Mouse (Mus musculus) hindbrain, embryonic 15.5 days (tissue): ENCODE data around the gene Fahd1. TPM values are rescaled to one million over a fixed set of nuclear protein-coding genes. Genes with fewer than 3 reads are reported as not detected.

Experiments used
- ATAC-seq: fragments of 200-750 bp; cut with Nextera tagmentation; 2 replicates; pipeline ENCODE4 v1.8.0; 2017; ENCODE audit warnings: low read depth, moderate number of reproducible peaks, moderate TSS enrichment; ENCODE audit not compliant: low FRiP score
- H3K27ac ChIP-seq: fragments of 300-500 bp; sonication (generic); replicated peaks from 2 replicates; pipeline ENCODE4 v1.5.1; 2015; ENCODE audit warnings: mild to moderate bottlenecking, inconsistent platforms
- H3K27me3 ChIP-seq: fragments of 300-500 bp; sonication (generic); 2 replicates; pipeline ENCODE4 v1.6.1; 2015; ENCODE audit warnings: control low read depth, inconsistent platforms
- H3K36me3 ChIP-seq: fragments of 300-500 bp; sonication (generic); 2 replicates; pipeline ENCODE4 v1.6.1; 2015; ENCODE audit warnings: control low read depth, inconsistent platforms
- H3K4me1 ChIP-seq: fragments of 300-500 bp; sonication (generic); replicated peaks from 2 replicates; pipeline ENCODE4 v1.6.1; 2015; ENCODE audit warnings: control low read depth, inconsistent platforms
- H3K4me2 ChIP-seq: fragments of 300-500 bp; sonication (generic); 2 replicates; pipeline ENCODE4 v1.6.1; 2015; ENCODE audit warnings: moderate library complexity, mild to moderate bottlenecking, inconsistent platforms
- H3K4me3 ChIP-seq: fragments of 300-500 bp; sonication (generic); 2 replicates; pipeline ENCODE4 v1.5.1; 2015; ENCODE audit warnings: mild to moderate bottlenecking, inconsistent platforms
- H3K9ac ChIP-seq: fragments of 300-500 bp; sonication (generic); 2 replicates; pipeline ENCODE4 v1.6.1; 2015; ENCODE audit warnings: inconsistent platforms
- H3K9me3 ChIP-seq: fragments of 300-500 bp; sonication (generic); 2 replicates; pipeline ENCODE4 v1.6.1; 2016; ENCODE audit warnings: control low read depth, inconsistent platforms
- WGBS: fragments of 180-500 bp; shearing (Covaris S2); methylation state at CpG from one replicate; pipeline ENCODE4 v1.1.7; 2015; 5-methylcytosine and 5-hydroxymethylcytosine counted together
- polyA plus RNA-seq: library from polyadenylated mRNA; unstranded; fragments of >200 nt; fragmentation: Nextera tagmentation; extraction: Ambion mirVana; gene quantifications from 2 replicates; pipeline ENCODE4 v1.2.1, GENCODE M21; 2015

The Fahd1 gene
- 20.5 and 20.7 TPM in 2 replicates for polyA plus RNA-seq

DNA sequence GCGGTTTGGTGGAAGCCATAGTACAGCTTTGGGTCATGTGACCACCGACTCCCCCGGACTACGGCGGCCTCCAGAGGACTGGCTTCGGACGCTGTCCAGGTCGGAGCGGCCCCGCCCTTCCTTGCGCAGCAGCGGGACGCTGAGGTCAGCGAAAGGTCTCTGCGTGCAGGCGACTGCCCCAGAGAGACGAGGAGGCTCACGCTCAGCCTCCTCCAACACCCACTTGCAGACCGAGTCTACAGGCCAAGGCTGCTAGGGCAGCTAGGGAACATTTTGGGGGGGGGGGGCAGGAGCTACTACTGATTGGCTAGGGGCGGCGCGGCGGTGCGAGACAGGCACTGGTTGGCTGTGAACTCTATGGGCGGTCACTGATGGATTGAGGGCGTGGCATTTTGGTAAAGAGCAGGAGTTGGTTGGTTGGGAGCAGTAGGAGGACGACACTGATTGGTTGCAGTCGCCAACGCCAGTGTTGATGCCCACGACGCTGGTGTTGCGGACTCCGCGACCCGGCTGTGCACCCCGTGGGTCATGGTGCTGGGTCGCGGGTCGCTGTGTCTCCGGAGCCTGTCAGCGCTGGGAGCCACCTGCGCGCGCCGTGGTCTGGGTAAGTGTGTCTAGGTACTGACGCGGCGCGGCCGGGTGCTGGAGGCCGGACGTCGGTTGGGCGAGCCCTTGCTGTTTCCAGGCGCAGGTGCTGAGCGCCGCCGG lies at the start of gene Fahd1:
TSS of gene Fahd1 (minus strand) at position 300 of the 708 bp plus-strand sequence.
- H3K9me3 ChIP-seq: no peaks in the 10 kb centered on the region
- H3K4me1 ChIP-seq: peaks cover 25% of the 10 kb centered on the region
- H3K27ac ChIP-seq: peak within 1 kb of the TSS; percentile 98

DNA sequence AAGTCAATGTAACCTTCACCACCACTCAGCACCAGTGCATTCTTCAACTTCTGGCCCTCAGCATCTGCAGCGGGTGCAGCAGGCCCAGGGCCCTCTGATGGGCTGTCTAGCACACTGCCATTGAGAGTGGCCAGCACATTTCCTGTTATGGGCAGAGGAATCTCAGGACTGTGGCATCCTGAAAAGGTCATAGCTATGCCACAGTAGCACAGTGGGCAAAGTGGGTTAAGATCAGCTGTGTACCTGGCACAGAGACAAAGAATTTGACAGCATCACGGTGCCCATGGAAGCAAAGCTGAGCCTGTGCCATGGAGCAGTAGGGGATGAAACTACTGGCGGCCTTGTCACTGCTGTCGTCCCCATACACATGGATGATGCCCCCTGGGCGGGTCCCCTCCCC lies 49.0 kb upstream of the Fahd1 start:
- H3K4me2 ChIP-seq: no peak overlapping the region
- peaks cover 64% of the 10 kb centered on the region for H3K36me3 ChIP-seq
- H3K9me3 ChIP-seq: no peaks in the 10 kb centered on the region
- no peaks in the 10 kb centered on the region for H3K27me3 ChIP-seq
- H3K9ac ChIP-seq: no peak overlapping the region
- no peak overlapping the region for H3K27ac ChIP-seq
- peaks cover 32% of the 10 kb centered on the region for H3K4me1 ChIP-seq
- WGBS: 76% methylated on average over 5 of the region's 5 CpGs
- no peak for ATAC-seq
- no peak overlapping the region for H3K4me3 ChIP-seq

More for the DNA sequence above, at the start of gene Fahd1:
- H3K4me3 ChIP-seq: peak within 1 kb of the TSS; percentile 94
- under 1% methylated on average over 58 of the region's 58 CpGs for WGBS
- H3K27me3 ChIP-seq: peaks cover 3% of the 10 kb centered on the region; the same call in 1 of the 2 replicates
- peak; percentile 100 for ATAC-seq
- peaks cover 15% of the 10 kb centered on the region for H3K36me3 ChIP-seq
- H3K9ac ChIP-seq: peak within 1 kb of the TSS; percentile 82
- H3K4me2 ChIP-seq: peak within 1 kb of the TSS; percentile 93

DNA sequence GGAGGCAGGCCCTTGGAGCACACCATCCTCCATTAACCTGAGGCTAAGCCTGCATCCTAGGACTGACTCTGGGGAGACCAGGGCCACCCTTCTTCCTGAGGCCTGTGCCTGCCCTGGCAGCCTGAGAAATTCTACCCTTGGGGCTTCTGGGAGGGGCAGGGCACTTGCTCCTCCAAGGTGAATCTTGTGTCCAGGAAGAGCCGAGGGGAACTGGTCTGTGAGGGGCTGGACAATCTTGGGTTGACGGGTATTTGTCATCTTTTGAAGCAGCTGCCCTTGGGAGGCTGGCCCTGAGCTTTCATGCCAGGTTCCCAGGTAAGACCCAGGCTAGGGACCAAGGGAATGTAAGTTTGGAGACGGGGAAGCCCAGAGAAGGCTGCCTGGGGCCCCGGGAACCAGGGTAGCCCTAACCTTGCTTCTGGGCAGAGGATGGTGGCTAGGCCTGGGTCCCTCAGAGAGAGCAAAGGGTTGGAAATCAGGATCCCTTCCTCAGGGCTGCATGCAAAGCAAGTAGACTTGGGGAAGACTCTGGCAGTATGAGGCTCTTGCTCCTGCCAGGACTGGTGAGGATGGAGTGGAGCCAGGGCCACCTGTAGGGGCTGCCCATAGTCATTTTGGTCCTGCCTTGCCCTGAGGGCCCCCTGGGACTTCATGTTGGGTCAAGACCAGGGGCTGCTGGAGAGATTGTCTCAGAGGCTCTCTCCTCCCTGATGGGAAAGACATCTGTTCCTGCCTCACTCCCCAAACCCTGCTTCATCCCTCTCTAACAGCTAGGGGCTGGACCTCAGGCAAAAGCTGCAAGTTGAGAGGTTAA lies 48.1 kb upstream of the Fahd1 start:
- no peak for ATAC-seq
- Histone ChIP-seq H3K9me3 (no peaks in the 10 kb centered on the region), H3K4me3 (peak overlapping the region; percentile 82), H3K9ac (peak overlapping the region; percentile 87; the same call in 1 of the 2 replicates), H3K36me3 (peaks cover 60% of the 10 kb centered on the region), H3K4me2 (0 out of 2 replicates have a peak overlapping the region, but pooled peaks have one; percentile 97), H3K4me1 (peaks cover 41% of the 10 kb centered on the region), H3K27ac (no peak overlapping the region), H3K27me3 (no peaks in the 10 kb centered on the region)
- WGBS: 78% methylated on average over 4 of the region's 4 CpGs

DNA sequence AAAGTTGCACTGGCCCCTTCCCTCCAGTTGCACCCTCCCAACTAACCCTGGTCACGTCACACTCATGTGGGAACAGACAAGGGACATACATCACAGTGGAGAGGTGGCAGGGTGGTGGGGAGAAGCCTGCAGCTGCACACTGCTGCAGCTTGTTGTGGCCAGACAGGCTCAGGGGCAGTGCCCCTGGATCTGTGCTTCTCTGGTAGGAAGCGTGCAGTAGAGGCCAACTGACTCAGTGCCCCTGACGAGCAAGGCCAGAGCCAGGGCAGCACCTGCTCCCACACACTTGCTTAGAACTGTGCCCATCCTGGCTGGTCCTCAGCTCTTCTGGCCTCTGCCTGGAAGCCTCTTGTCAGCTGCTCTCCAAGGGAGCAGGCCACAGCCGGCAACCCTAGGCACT lies 47.4 kb upstream of the Fahd1 start:
- Histone ChIP-seq H3K27me3 (no peaks in the 10 kb centered on the region), H3K4me1 (peaks cover 46% of the 10 kb centered on the region), H3K27ac (no peak overlapping the region), H3K4me3 (peak overlapping the region; percentile 82), H3K9me3 (no peaks in the 10 kb centered on the region), H3K9ac (peak overlapping the region; percentile 87), H3K36me3 (peaks cover 60% of the 10 kb centered on the region), H3K4me2 (peak overlapping the region; percentile 97)
- no peak for ATAC-seq
- WGBS: 72% methylated on average over 4 of the region's 4 CpGs

DNA sequence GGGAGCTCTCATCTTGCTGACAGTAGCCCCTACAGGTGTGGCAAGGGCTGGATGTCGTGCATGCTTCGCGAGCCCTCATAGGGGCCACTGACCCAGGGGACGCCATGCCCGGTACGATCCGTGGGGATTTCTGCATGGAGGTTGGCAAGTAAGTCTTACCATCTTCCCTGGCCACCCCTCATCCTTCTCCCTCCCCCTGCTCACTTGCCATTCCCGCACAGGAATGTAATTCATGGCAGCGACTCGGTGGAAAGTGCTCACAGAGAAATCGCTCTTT lies 46.8 kb upstream of the Fahd1 start:
- peaks cover 61% of the 10 kb centered on the region for H3K36me3 ChIP-seq
- 25% methylated on average over 11 of the region's 11 CpGs for WGBS
- H3K9me3 ChIP-seq: no peaks in the 10 kb centered on the region
- peak overlapping the region; percentile 87 for H3K9ac ChIP-seq
- ATAC-seq: no peak
- H3K27ac ChIP-seq: peak overlapping the region; percentile 79
- no peaks in the 10 kb centered on the region for H3K27me3 ChIP-seq
- H3K4me2 ChIP-seq: peak overlapping the region; percentile 97
- peak overlapping the region; percentile 82 for H3K4me3 ChIP-seq
- peaks cover 46% of the 10 kb centered on the region for H3K4me1 ChIP-seq

DNA sequence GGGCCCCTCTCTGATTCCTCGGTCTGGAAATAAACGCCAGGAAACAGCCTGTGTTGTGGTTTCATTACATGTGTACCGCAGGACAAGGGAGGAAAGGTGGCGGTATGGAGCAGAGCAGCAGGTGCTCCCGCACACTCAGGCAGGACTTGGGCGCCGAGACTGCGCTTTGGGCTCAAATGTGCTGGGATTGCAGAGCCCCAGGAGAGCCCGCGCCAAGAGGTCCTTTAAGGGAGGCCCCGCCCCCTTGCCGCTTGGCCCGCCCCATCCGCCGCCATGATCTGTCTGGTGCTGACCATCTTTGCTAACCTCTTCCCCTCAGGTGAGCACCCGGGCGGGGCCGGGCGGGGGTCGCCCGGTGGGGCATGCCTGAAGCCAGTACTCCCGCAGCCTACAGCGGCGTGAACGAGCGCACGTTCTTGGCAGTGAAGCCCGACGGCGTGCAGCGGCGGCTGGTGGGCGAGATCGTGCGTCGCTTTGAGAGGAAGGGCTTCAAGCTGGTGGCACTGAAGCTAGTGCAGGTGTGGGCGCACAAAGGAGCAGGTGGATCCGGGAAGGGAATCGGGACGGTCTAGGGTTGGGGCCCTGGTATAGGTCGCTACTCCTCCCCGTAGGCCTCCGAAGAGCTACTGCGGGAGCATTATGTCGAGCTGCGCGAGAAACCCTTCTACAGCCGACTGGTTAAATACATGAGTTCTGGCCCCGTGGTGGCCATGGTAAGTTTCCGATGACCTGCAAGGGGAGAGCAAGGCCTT lies 46.3 kb upstream of the Fahd1 start, which contains the start of gene Nme3:
TSS of gene Nme3 (plus strand) at position 260 of the 752 bp plus-strand sequence.
- Histone ChIP-seq H3K4me1 (peaks cover 46% of the 10 kb centered on the region), H3K27me3 (no peaks in the 10 kb centered on the region), H3K9ac (peak within 1 kb of the TSS; percentile 87), H3K4me2 (peak within 1 kb of the TSS; percentile 97), H3K4me3 (peak within 1 kb of the TSS; percentile 82), H3K36me3 (peaks cover 60% of the 10 kb centered on the region), H3K9me3 (no peaks in the 10 kb centered on the region), H3K27ac (peak within 1 kb of the TSS; percentile 79)
- under 1% methylated on average over 50 of the region's 50 CpGs for WGBS
- peak; percentile 74 for ATAC-seq

DNA sequence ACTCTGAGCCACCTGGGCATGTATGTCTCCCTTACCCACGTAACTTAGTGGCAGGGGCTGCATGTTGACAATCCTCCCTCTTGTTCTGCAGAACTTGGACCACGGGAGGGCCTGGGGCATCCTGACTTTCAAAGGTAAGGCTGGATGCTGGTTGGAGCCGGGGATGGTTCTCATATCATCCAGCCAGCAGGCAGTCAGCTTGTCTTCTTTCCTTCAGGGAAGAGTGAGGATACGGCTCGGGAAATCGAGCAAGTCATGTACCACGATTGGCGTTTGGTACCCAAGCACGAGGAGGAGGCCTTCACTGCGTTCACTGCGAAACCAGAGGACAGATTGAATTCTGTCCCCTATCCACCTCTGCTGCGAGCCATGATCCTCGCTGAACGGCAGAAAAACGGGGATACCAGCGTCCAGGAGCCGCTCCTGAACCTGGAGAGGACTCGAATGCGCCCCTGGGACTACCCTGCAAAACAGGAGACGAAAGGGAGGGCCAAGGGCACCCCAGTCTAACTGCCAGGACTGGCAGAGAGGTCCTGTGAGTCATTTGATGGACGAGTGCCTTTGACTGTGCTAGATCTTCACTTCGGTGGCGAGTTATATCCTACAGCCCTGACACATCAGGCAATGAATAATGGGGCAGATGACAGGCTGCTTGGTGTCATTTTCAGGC lies 45.5 kb upstream of the Fahd1 start:
- WGBS: 14% methylated on average over 23 of the region's 23 CpGs
- H3K9me3 ChIP-seq: no peaks in the 10 kb centered on the region
- no peaks in the 10 kb centered on the region for H3K27me3 ChIP-seq
- peak overlapping the region; percentile 82 for H3K4me3 ChIP-seq
- H3K4me1 ChIP-seq: peaks cover 46% of the 10 kb centered on the region
- H3K4me2 ChIP-seq: peak overlapping the region; percentile 97
- H3K27ac ChIP-seq: peak overlapping the region; percentile 79
- peaks cover 60% of the 10 kb centered on the region for H3K36me3 ChIP-seq
- no peak for ATAC-seq
- peak overlapping the region; percentile 87 for H3K9ac ChIP-seq

DNA sequence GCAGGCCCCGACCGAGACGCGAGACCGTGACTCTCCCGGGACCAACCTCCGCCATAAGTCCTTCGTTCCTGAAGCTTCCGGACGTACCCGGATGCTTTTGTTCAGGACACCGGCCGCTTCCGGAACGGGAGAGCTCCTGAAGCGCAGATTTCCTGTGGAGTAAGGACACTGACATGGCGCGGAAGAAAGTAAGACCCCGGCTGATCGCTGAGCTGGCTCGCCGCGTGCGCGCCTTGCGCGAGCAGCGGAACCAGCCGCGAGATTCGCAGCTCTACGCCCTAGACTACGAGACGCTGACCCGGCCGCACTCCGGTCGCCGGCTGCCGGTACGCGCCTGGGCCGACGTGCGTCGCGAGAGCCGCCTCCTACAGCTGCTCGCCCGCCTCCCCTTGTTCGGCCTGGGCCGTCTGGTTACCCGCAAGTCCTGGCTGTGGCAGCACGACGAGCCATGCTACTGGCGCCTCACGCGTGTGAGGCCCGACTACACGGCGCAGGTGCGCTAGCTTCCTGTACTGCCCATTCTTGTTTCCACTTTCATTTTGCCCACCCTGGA lies 44.9 kb upstream of the Fahd1 start, which contains the start of the genes Eme2 and Mrps34:
TSS of gene Eme2 (minus strand) at position 93 of the 553 bp plus-strand sequence.
TSS of gene Mrps34 (plus strand) at position 122 of the 553 bp plus-strand sequence.
- H3K27me3 ChIP-seq: no peaks in the 10 kb centered on the region
- WGBS: 0% methylated on average over 62 of the region's 62 CpGs
- peak within 1 kb of the TSS; percentile 97 for H3K4me2 ChIP-seq
- peak within 1 kb of the TSS; percentile 82 for H3K4me3 ChIP-seq
- peak; percentile 73 for ATAC-seq
- H3K9me3 ChIP-seq: no peaks in the 10 kb centered on the region
- H3K9ac ChIP-seq: peak within 1 kb of the TSS; percentile 87
- peaks cover 59% of the 10 kb centered on the region for H3K36me3 ChIP-seq
- H3K4me1 ChIP-seq: peaks cover 46% of the 10 kb centered on the region
- peak within 1 kb of the TSS; percentile 79 for H3K27ac ChIP-seq

DNA sequence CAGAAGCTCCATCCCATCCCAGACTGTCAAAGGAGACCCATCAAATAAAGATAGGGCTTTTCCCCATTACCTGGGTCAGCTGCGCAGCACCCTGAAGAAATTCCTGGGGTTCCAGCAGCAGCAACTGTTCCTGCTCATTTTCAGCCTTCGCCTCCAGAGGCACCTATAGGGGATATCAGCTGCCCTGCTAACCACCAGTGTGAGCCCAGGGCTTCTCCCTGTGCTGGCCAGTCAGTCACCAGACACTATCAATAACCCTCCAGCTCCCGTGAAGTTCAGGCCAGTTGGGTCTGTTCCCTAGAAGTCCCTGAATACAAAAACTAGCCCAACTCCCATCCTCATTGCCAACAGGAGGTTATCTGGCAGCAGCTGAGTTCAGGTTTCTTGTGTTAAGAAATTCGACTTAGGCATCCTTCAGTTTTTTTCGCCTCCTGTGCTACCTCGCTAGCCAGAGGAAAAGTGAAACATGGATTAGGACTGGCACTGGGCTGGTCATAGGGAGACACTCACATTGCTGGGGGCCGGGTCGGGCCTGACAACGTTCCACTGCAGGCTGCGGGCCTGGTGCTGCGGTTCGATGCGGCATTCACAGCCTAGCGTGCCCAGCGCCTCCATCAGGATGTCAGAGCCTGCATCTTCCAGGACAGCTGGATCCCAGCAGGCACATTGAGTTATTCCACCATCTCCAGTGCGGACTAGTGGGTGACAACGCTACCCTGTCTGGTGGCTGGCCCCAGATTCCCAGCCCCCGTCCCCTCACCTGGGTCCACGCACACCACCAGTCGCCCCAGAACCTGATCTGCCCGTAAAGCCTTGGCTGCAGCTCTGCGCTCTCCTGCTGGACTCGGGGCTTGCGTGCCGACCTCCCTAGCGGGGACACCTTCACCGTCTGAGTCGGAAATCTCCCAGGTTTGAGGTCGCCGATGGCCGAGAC lies 44.2 kb upstream of the Fahd1 start:
- Histone ChIP-seq H3K27me3 (no peaks in the 10 kb centered on the region), H3K9me3 (no peaks in the 10 kb centered on the region), H3K27ac (peak overlapping the region; percentile 79), H3K9ac (peak overlapping the region; percentile 87), H3K36me3 (peaks cover 56% of the 10 kb centered on the region), H3K4me1 (peaks cover 46% of the 10 kb centered on the region), H3K4me3 (peak overlapping the region; percentile 82), H3K4me2 (peak overlapping the region; percentile 97)
- peak; percentile 23 for ATAC-seq
- 12% methylated on average over 31 of the region's 31 CpGs for WGBS

DNA sequence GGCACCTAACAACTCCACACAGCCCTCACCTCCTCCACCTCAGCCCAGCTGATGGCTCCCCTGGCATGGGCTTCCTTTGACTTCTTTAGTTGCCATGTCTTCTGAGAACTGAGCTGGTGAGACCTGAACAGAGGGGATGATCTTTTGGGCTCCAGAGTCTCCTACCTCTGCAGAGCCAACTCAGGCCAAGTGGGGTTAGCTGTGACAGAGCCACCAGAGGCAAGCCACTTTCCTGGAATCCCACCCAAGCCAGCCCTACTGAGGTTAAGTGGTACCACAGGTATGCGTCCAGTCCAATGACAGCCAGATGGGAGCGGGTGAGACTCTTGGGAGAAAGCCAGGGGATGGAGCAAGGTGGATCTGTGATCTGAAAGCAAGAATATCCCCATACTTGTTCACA lies 43.1 kb upstream of the Fahd1 start:
- Histone ChIP-seq H3K27me3 (no peaks in the 10 kb centered on the region), H3K9me3 (no peaks in the 10 kb centered on the region), H3K4me3 (peak overlapping the region; percentile 82; the same call in 1 of the 2 replicates), H3K27ac (no peak overlapping the region), H3K36me3 (peaks cover 46% of the 10 kb centered on the region), H3K9ac (no peak overlapping the region), H3K4me2 (no peak overlapping the region; the same call in 1 of the 2 replicates), H3K4me1 (peaks cover 51% of the 10 kb centered on the region)
- WGBS: 96% methylated on average over 2 of the region's 2 CpGs
- no peak for ATAC-seq
